Mouse (Mus musculus) heart, adult 2 months (tissue): ENCODE results near the gene Kalrn.

ENCODE experiments used
- CTCF ChIP-seq: fragments of 200-600 bp; IDR thresholded peaks from 2 replicates; pipeline ENCODE4 v1.8.1; 2022; ENCODE audit warnings: antibody characterized with exemption, mild to moderate bottlenecking, moderate library complexity
- EP300 ChIP-seq: fragments of 200-500 bp; IDR thresholded peaks from 2 replicates; pipeline ENCODE4 v1.6.1; 2011; ENCODE audit warnings: low read depth, low read length, control low read depth; ENCODE audit not compliant: insufficient read depth
- POLR2A ChIP-seq: fragments of 200-500 bp; IDR thresholded peaks from 2 replicates; pipeline ENCODE4 v1.6.1; 2011; ENCODE audit warnings: mild to moderate bottlenecking, low read depth, low read length, control low read depth; ENCODE audit not compliant: insufficient read depth

GRCm38 (mm10) chr16:34543754-34544153, 29.6 kb downstream of the Kalrn start:
- no peak for TF ChIP-seq CTCF
- TF ChIP-seq POLR2A, result no peak
- no peak for TF ChIP-seq EP300
